Mouse (Mus musculus) liver, adult (tissue): ENCODE data around the gene Zfpm1.
A peak's percentile ranks its signal among the peaks of the same experiment; 100 is the strongest.

Source experiments
- GATA4 ChIP-seq: IDR thresholded peaks from 2 replicates; pipeline ENCODE4 v1.6.1; 2014; ENCODE audit warnings: mild to moderate bottlenecking, low read length; ENCODE audit not compliant: insufficient replicate concordance

Zfpm1 gene

GRCm38 (mm10) chr8:122359111-122359775 lies 77.3 kb downstream of the Zfpm1 start:
- TF ChIP-seq GATA4, result no peak

DNA sequence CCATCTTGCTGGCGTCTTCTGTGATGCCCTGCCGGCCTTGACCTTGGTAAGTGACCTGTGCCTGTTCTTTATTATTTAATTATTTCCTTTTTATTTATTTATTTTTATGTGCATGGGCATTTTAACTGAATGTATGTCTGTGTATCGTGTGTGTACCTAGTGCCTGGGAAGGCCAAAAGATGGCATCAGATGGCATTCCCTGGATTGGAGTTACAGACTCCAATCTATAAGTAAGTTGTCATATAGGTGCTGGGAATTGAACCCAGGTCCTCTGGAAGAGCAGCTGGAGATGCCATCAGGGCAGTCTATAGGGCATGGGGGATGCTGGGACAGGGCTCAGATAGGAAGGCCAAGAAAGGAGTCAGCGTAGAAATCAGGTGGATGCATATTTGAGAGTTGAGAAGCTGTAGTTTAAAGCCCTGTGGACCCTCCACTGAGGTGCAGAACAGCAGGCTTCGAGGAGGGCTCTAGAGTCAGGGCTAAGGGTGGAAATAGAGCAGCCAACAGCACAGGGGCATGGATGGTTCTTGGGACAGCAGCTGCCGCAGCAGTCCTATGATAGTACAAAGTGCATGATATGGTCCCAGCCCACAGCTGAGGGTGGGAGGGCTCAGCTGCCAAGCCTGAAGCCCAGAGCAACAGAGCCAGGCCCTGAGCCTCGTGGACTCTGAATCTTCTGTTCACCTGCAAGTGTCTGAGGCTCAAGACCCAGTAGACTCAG lies 78.9 kb downstream of the Zfpm1 start, which contains the start of gene Trhr2:
Trhr2 (minus strand) TSS at position 51 of the 721 bp plus-strand sequence.
- no peak for TF ChIP-seq GATA4

DNA sequence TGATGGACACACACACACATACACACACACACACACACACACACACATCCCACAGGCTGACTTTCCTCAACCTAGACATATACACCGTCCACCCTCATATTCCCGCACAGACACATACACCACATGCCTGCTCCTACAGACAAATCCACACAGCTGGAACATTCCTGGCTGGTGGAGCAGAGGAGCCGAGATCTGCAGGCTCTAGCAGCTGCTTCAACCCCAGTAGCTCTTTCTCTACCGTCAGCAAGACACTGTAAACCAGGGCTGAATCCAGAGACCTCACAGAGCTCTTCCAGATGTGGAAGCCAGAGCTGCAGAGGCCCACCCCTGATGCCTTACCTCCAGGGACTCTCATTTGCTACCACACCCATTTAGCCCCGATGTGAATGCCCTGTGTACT lies 80.3 kb downstream of the Zfpm1 start:
- TF ChIP-seq GATA4, result no peak

GRCm38 (mm10) chr8:122362967-122363366 lies 81.0 kb downstream of the Zfpm1 start:
- TF ChIP-seq GATA4, result no peak

DNA sequence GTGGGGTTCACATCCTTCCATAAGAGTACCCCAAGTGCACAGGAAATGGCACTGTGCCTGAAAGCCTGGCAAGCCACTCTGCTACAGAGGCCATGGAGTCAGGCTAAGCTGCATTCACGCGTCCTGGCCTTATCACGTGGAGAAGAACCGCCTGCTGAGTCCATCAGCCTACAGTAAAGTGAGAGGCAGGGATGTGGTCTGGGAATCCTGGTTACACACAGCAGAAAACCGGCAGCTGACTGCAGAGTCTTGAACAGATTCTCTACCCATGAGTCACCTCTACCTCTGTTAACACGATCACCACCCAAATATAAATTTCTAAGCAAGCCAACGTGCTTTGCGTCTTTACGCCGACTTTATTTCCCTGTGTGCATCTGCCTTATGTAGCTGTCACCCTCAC lies 86.6 kb downstream of the Zfpm1 start:
- no peak for TF ChIP-seq GATA4

- no peak for TF ChIP-seq GATA4
Measured at GRCm38 (mm10) chr8:122369665-122370064, 87.7 kb downstream of the Zfpm1 start.

DNA sequence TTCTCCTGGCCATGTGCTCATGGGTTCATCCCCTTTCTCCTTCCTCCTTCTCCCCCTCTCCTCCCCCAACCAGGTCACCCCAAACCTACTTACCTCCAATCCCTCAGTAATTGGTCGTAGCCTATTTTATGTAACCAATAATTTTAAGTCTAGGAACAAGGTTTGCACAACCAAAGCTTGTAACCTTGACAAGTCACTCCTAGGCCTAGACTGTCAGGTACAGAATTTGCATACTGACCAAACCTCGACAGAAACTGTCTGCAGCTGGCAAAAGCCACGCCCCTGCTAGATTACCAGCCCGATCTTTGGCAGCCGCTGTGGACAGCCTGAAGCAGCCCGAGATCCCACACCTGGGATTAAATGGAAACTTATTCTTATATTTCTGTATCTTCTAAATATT lies 89.8 kb downstream of the Zfpm1 start:
- no peak for TF ChIP-seq GATA4

DNA sequence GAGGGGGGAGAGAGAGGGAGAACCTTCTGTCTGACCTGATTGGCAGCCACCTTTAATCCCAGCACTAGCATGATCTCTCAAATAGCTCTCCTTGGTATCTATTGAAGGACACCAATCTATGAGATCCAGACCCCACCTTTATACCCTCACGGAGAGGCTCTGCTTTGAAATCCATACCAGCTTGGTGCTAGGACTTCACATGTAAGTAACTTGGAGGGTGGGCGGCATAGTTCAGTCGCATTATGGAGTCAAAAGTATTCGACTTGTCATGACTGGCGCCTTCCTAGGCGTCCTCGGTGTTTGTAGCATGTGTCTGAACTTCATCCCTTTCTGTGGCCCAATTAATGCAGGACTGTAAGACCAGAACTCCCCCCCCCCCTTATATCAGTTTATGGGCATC lies 93.4 kb downstream of the Zfpm1 start:
- TF ChIP-seq GATA4, result no peak

DNA sequence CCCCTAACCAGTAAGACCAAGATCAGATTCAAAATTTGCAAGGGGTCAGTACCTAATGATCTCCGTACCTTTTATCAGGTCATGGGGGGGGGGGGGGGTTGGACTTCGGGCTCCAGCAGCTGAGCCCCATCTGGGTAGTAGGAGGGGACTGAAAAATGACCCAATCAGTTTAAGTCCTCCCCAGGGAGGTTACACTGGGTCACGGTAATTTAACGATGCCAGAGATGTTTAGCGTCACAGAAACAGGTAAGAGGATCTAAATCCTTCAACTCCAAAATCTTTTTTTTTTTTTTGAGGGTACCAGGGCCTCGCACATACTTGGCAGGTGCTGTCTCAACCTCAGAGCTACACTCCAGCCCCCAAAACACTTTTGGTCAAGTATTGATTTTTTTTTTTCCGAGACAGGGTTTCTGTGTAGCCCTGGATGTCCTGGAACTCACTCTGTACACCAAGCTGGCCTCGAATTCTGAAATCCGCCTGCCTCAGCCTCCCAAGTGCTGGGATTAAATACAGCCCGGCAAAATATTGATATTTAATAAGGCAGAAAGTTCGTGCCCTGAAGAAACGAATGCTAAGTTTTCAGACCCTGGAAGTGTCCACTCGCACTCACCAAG lies 93.9 kb downstream of the Zfpm1 start:
- TF ChIP-seq GATA4, result no peak

DNA sequence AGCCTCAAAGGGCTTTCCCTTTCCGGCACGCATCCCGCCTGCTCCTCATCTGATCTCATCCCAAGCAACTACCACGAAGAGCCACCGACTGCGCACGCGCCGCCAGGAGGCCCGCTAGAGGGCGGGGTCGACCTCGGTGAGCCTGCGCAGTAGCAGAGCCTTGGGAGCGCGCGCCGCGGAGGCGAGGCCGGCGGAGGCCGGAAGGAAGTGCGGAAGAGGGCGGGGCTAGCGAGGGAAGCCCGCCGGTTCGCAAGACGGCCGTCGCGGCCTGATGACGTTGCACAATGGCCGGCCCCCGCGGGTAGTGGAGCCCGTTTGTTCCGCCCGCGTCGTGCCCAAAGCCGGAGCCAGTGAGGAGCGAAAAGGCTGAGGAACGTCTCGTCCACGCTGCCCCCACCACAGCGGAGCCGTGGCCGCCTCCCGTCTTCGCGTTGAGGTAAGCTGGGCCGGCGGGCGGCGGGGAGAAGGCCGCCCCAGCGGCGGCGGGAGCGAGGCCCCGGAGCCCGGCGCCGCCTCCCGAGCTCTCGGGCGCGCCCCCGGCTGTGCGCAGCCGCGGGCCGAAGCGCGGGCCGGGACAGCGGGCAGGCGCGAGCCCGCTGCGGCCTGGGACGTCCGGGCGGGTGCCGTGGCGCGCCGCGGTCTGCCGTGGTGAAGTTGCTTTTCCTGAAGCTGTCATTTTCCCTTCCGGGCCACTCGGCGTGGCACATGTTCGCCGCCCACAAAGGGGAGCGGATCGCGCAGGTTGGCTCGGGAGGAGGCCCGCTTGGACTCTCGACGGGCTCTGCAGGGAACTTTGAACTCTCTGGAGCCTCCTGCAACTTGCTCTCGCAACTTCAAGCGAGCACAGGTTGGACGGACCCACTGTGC lies 94.7 kb downstream of the Zfpm1 start, which contains the start of gene Zc3h18:
Zc3h18 (plus strand) TSS at position 245 of the 867 bp plus-strand sequence.
- peak; percentile 47; the same call in 1 of the 2 replicates for TF ChIP-seq GATA4

GRCm38 (mm10) chr8:122383039-122383438 lies 101.1 kb downstream of the Zfpm1 start:
- no peak for TF ChIP-seq GATA4
